Mouse (Mus musculus) cortical plate, adult 2 months (tissue): ENCODE data around the gene Fbxw2.
"Not testable (repeated sequence)": the region's sequence is repeated elsewhere in the genome, so short reads cannot be mapped to it uniquely, and the experiment has no call there.

Experiments used
- CTCF ChIP-seq: fragments of 200-500 bp; IDR thresholded peaks from 2 replicates; pipeline ENCODE4 v1.5.1; 2011; ENCODE audit warnings: mild to moderate bottlenecking, control low read depth, low read length; ENCODE audit not compliant: insufficient read depth; ENCODE audit errors: extremely low read depth
- POLR2A ChIP-seq: fragments of 200-500 bp; IDR thresholded peaks from 2 replicates; pipeline ENCODE4 v1.6.1; 2011; ENCODE audit warnings: mild to moderate bottlenecking, low read length, control low read depth; ENCODE audit not compliant: insufficient read depth; ENCODE audit errors: extremely low read depth

DNA sequence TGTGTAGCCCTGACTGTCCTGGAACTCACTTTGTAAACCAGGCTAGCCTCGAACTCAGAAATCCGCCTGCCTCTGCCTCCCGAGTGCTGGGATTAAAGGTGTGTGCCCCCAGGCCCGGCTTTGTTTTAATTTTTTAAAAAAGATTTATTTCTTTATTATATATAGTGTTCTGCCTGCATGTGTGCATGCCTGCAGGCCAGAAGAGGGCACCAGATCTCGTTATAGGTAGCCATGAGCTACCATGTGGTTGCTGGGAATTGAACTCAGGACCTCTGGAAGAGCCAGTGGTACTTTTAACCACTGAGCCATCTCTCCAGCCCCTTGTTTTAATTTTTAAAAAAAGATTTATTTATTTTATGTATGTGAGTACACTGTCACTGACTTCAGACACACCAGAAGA lies 14.0 kb upstream of the Fbxw2 start:
- TF ChIP-seq POLR2A, CTCF: not testable (repeated sequence)
